Mouse (Mus musculus): ENCODE measurements at regions not wholly inside any gene's neighbourhood (a gene's known extent, or its start where the extent isn't known, plus 50 kb on each side); places are given as distances from the start of the nearest gene placed in this dataset.

GRCm38 (mm10) chr9:41277726-41278125, 116.2 kb upstream of the Ubash3b start:
- WGBS (ENCODE audit: insufficient replicate concordance) = 75% methylated on average over 2 of the region's 2 CpGs

GRCm38 (mm10) chr9:41273839-41274271, 112.4 kb upstream of the Ubash3b start:
- Histone ChIP-seq H3K4me1 (ENCODE audit: insufficient read depth) (no peaks in the 10 kb centered on the region), H3K9ac (replicated peaks) (no peak overlapping the region), H3K27me3 (ENCODE audit: insufficient read depth, low read length) (peaks cover 19% of the 10 kb centered on the region), H3K4me2 (ENCODE audit: low read depth, low read length) (0 out of 2 replicates have a peak overlapping the region, but pooled peaks have one; percentile 47), H3K27ac (ENCODE audit: low read depth) (no peak overlapping the region), H3K36me3 (replicated peaks; ENCODE audit: insufficient read depth, low read length) (no peaks in the 10 kb centered on the region), H3K9me3 (ENCODE audit: low read length) (no peaks in the 10 kb centered on the region; the same call in 1 of the 2 replicates), H3K4me3 (ENCODE audit: low read depth, low read length) (no peak overlapping the region)
- no peak for TF ChIP-seq CTCF (IDR thresholded peaks at IDR 0.05; ENCODE audit: low read depth)
- no peak for TF ChIP-seq EP300 (IDR thresholded peaks at IDR 0.05; ENCODE audit: low read depth)
- 16% methylated on average over 13 of the region's 13 CpGs for WGBS (ENCODE audit: insufficient replicate concordance)
- DNase-seq (no peak), ATAC-seq (no peak)

More at GRCm38 (mm10) chr9:41277726-41278125, 116.2 kb upstream of the Ubash3b start:
- Histone ChIP-seq H3K4me2 (ENCODE audit: low read depth, low read length) (no peak overlapping the region), H3K9ac (replicated peaks) (no peak overlapping the region), H3K4me3 (ENCODE audit: low read depth, low read length) (no peak overlapping the region), H3K27me3 (ENCODE audit: insufficient read depth, low read length) (peaks cover 14% of the 10 kb centered on the region), H3K4me1 (ENCODE audit: insufficient read depth) (no peaks in the 10 kb centered on the region), H3K36me3 (replicated peaks; ENCODE audit: insufficient read depth, low read length) (no peaks in the 10 kb centered on the region), H3K9me3 (ENCODE audit: low read length) (no peaks in the 10 kb centered on the region; the same call in 1 of the 2 replicates), H3K27ac (ENCODE audit: low read depth) (no peak overlapping the region)
- no peak for ATAC-seq
- TF ChIP-seq EP300 (IDR thresholded peaks at IDR 0.05; ENCODE audit: low read depth) (no peak), CTCF (IDR thresholded peaks at IDR 0.05; ENCODE audit: low read depth) (no peak)
- DNase-seq = no peak

- Histone ChIP-seq H3K27ac (ENCODE audit: low read depth) (no peak overlapping the region), H3K27me3 (ENCODE audit: insufficient read depth, low read length) (peaks cover 19% of the 10 kb centered on the region), H3K36me3 (replicated peaks; ENCODE audit: insufficient read depth, low read length) (no peaks in the 10 kb centered on the region), H3K4me2 (ENCODE audit: low read depth, low read length) (peak overlapping the region; percentile 47), H3K4me1 (ENCODE audit: insufficient read depth) (no peaks in the 10 kb centered on the region), H3K9me3 (ENCODE audit: low read length) (no peaks in the 10 kb centered on the region; the same call in 1 of the 2 replicates), H3K4me3 (ENCODE audit: low read depth, low read length) (no peak overlapping the region), H3K9ac (replicated peaks) (no peak overlapping the region)
- TF ChIP-seq EP300 (IDR thresholded peaks at IDR 0.05; ENCODE audit: low read depth) = no peak
- TF ChIP-seq CTCF (IDR thresholded peaks at IDR 0.05; ENCODE audit: low read depth) = no peak
- 2% methylated on average over 17 of the region's 18 CpGs for WGBS (ENCODE audit: insufficient replicate concordance)
- ATAC-seq = no peak
- DNase-seq = no peak
Observed at GRCm38 (mm10) chr9:41273171-41273781, 111.8 kb upstream of the Ubash3b start.

- no peak for DNase-seq
- H3K27ac ChIP-seq (ENCODE audit: low read depth) = no peak overlapping the region
Observed at GRCm38 (mm10) chr9:41272596-41272995, 111.1 kb upstream of the Ubash3b start.

GRCm38 (mm10) chr9:41268112-41268511, 106.6 kb upstream of the Ubash3b start:
- DNase-seq (no peak), ATAC-seq (no peak)
- Histone ChIP-seq H3K4me1 (ENCODE audit: insufficient read depth) (no peaks in the 10 kb centered on the region), H3K27me3 (ENCODE audit: insufficient read depth, low read length) (peaks cover 14% of the 10 kb centered on the region; the same call in 1 of the 2 replicates), H3K27ac (ENCODE audit: low read depth) (no peak overlapping the region), H3K9ac (replicated peaks) (no peak overlapping the region), H3K4me3 (ENCODE audit: low read depth, low read length) (no peak overlapping the region), H3K9me3 (ENCODE audit: low read length) (no peaks in the 10 kb centered on the region), H3K36me3 (replicated peaks; ENCODE audit: insufficient read depth, low read length) (no peaks in the 10 kb centered on the region), H3K4me2 (ENCODE audit: low read depth, low read length) (no peak overlapping the region)
- WGBS (ENCODE audit: insufficient replicate concordance) = 57% methylated on average over 3 of the region's 3 CpGs
- TF ChIP-seq CTCF (IDR thresholded peaks at IDR 0.05; ENCODE audit: low read depth) = no peak
- no peak for TF ChIP-seq EP300 (IDR thresholded peaks at IDR 0.05; ENCODE audit: low read depth)

More at GRCm38 (mm10) chr9:41272596-41272995, 111.1 kb upstream of the Ubash3b start:
- TF ChIP-seq CTCF (IDR thresholded peaks at IDR 0.05; ENCODE audit: low read depth) (no peak), EP300 (IDR thresholded peaks at IDR 0.05; ENCODE audit: low read depth) (no peak)
- no peak overlapping the region for H3K4me3 ChIP-seq (ENCODE audit: low read depth, low read length)
- H3K9me3 ChIP-seq (ENCODE audit: low read length) = no peaks in the 10 kb centered on the region; the same call in 1 of the 2 replicates
- no peak overlapping the region for H3K4me2 ChIP-seq (ENCODE audit: low read depth, low read length)
- WGBS (ENCODE audit: insufficient replicate concordance) = 15% methylated on average over 6 of the region's 6 CpGs
- H3K9ac ChIP-seq (replicated peaks) = no peak overlapping the region
- no peak for ATAC-seq
- no peaks in the 10 kb centered on the region for H3K36me3 ChIP-seq (replicated peaks; ENCODE audit: insufficient read depth, low read length)
- peaks cover 24% of the 10 kb centered on the region for H3K27me3 ChIP-seq (ENCODE audit: insufficient read depth, low read length)
- H3K4me1 ChIP-seq (ENCODE audit: insufficient read depth) = no peaks in the 10 kb centered on the region

GRCm38 (mm10) chr9:41264485-41264884, 103.0 kb upstream of the Ubash3b start:
- Histone ChIP-seq H3K9ac (replicated peaks) (no peak overlapping the region), H3K9me3 (ENCODE audit: low read length) (no peaks in the 10 kb centered on the region), H3K27ac (ENCODE audit: low read depth) (no peak overlapping the region), H3K4me1 (ENCODE audit: insufficient read depth) (no peaks in the 10 kb centered on the region), H3K36me3 (replicated peaks; ENCODE audit: insufficient read depth, low read length) (no peaks in the 10 kb centered on the region), H3K4me3 (ENCODE audit: low read depth, low read length) (no peak overlapping the region), H3K27me3 (ENCODE audit: insufficient read depth, low read length) (peaks cover 5% of the 10 kb centered on the region; the same call in 1 of the 2 replicates), H3K4me2 (ENCODE audit: low read depth, low read length) (no peak overlapping the region)
- WGBS (ENCODE audit: insufficient replicate concordance) = 63% methylated on average over 6 of the region's 6 CpGs
- DNase-seq (no peak), ATAC-seq (no peak)
- TF ChIP-seq EP300 (IDR thresholded peaks at IDR 0.05; ENCODE audit: low read depth) (no peak), CTCF (IDR thresholded peaks at IDR 0.05; ENCODE audit: low read depth) (no peak)
